Mouse (Mus musculus): ENCODE results near the gene Aanat.

Aanat gene

DNA sequence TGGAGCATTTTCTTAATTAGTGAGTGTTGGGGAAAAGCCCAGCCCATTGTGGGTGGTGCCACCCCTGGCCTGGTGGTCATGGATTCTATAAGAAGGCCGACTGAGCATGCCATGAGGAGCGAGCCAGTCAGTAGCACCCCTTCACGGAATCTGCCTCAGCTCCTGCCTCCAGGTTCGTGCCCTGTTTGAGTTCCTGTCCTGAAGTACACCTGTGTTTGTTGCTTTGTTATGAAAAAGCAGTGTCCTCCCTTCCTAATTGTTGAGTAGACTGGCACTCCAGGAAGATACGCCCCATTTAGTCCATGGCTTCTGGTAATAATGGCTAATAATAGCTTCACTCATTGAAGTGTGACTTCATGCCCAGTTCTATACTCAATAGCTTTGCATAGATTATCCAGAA lies at the start of gene Aanat:
TSS of gene Aanat (plus strand) at position 123 of the 400 bp plus-strand sequence.
- no peak for DNase-seq (ENCODE audit: low spot score in 2 of 2)

DNA sequence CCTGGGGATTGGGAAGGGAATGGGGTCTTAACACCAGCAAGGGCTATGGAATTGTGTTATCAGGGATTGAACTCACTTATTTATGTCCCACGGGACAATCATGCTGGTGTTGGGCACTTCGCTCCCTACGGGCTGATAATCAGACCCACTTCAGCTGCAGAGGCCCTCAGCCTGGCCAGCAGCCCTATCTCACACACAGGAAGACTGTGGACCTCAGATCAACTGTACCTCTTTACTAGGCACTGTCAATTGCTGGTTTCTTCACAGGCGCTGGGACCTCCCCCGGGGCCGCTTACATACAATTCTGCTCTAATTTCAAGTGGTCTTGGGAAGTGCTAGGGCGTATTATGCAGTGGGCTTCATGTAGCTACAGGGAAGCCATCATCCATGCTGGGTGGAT lies 49.5 kb upstream of the Aanat start:
- no peak for DNase-seq (ENCODE audit: low spot score in 2 of 2)

DNA sequence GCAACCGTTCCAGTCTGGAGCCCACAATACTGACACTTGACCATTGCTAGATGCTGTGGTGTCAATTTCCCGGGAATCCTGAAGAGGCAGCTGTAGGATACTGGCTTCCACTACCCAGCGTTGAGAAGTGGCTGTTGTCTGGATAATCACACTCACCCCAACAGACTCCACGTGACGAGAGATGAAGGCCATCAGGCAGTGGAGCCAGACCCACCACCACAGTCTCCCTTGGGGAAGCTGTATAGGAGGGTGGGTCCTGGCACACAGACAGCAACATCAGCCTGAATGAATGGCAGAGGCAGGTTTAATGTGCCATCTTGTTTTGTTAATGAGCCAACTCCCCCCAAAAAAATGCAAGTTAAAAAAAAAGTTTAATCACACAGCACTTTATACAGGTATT lies 48.8 kb upstream of the Aanat start:
- DNase-seq (ENCODE audit: low spot score in 2 of 2), result no peak

DNA sequence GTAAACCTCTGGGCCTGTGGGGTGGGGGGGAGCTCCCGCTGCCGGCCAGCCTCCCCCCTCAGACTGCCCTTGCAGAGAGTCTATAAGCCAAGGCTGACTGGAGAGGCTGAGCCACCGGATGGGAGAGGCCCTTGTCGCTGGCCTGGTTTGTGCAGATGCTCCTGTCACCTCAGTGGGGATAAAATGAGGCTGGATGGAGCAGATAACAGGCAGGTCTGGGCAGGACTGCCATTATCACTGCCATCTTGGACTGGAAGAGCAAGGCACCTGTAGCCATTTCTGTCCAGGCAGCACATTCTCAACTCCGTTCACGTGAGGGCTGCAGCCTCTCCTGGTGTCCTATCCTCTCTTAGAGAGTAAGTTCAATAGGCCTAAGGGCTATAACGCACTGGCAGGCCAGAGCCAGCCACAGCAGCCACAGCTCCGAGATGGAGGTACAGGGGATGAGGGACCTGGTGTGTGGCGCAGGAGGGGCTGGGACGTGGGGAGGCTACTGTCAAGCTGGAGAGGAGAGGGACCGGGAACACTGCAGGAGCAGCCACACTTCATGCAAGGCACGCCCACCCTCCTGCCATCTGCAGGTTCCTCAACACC lies 48.0 kb upstream of the Aanat start:
- DNase-seq (ENCODE audit: low spot score in 2 of 2), result no peak

DNA sequence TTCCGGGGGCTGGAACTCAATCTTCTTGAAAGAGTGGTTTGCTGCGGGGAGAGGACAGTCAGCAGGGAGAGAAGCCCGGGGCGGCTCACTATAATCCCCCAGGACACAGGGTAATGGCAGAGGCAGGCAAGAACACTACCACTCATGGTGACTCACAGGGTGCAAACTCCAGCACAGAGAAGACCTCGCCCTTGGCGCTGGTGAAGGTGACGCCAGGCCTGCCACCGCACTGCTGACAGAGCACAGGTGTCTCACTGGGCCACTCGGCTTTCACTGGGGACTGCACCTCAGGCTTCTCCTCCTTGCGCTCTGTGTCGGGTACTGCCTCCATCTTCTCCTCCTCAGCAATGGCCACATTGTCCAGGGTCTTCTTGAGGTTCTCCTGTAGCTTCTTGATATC lies 45.0 kb upstream of the Aanat start:
- DNase-seq (ENCODE audit: low spot score in 2 of 2), result no peak

DNA sequence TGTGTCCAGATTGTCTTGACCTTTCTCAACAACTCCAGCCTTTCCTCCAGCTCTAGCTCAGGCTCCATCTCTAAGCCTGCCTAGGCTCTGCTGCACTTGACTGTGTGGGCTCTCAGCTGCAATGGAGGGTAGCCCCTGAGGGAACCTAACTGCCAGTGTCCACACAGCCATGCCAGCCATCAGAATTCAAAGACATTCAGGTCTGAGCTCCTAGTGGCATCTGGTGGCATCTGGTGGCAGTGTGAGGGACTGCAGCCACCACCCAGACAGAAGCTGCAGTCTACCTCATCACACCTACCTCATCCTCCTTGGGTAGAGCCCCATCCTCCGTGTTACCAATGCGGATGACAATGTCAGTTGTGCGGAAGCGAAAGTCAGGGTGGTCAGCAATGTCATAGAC lies 43.1 kb upstream of the Aanat start:
- no peak for DNase-seq (ENCODE audit: low spot score in 2 of 2)

DNA sequence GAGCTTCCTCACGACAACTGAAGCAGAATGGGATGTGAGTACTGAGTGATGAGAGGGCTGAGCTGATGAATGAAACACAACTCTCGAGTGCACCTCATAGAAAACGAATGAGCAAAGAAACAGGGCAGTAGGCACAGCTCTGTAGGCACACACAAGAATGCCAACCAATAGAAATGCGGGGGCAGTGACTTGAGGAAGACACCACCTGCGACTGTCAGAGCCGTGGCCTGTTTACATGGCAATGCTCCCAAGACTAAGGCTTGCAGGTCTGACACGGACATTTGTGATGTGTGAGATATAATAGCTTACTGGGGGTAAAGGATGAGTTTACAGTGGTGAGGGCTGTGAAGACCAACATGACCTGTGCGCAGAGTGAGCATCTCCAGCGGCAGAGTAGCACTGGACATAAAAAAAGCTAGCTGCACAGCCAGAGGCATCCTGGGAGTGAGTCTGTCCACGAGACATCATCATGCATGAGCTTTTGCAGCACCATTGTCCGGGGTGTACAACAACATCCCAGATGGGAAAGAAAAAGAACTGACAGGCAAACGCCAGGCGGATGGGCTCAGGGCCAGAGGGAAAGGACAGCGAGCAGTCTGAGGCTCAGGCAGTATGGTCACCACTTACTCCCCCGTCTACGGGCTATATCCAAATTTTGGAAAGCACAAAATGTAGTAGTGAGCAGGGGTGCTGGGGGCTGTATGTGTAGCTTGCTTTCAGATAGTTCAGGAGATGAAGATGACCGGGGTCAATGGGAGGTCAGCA lies 38.8 kb upstream of the Aanat start:
- DNase-seq (ENCODE audit: low spot score in 2 of 2), result no peak

DNA sequence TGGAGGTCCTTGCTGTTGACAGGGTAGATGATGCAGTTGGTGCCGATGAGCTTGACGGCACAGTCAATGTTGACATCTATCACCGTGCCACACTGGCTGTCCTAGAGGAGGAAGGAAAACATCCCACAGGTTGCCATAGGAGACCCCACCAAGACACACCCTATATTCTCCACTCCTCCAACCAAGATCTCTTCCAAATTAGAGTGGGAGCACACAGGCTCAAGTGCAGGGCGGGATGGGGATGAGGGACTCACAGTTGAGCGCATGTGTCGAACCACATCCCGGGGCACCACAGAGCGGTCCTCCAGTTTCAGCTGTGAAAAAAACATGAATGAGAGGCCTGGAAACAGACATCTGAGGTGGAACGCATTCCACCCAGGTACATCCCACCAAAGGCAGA lies 37.5 kb upstream of the Aanat start:
- no peak for DNase-seq (ENCODE audit: low spot score in 2 of 2)

DNA sequence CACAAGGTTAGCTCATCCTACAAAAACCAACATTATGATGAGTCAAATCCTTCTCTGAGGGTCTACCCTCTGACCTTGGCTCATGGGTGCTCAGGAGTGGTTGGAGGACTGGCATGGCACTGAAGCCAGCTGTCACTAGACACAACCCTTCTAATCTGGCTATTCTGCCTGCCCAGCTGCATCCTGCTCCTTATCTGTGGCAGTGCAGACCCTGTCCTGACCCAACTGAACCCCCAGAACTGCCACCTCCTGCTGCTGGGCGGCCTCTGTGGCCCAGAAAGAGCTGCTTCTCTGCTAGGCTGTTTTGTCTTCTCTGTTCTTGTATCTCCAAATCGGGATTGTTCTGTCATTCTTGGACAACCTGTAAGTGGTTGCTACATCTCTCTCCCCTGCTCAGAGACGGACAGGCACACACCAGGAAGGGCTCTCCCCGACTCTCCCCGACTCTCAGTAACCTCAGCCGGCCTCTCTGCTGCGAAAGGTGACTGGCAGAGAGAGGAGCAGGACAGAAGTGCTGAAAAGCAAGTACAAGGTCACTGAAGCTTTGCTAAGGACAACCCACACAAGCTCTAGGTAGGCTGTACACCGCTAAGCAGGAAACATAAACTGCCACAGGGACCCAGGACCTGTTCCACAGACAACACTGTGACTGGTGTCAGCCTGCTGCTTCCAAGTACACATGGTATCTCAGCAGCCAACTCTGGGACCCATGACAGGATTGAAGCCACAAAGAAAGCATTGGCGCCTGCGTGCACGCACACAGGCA lies 36.8 kb upstream of the Aanat start:
- DNase-seq (ENCODE audit: low spot score in 2 of 2), result no peak

DNA sequence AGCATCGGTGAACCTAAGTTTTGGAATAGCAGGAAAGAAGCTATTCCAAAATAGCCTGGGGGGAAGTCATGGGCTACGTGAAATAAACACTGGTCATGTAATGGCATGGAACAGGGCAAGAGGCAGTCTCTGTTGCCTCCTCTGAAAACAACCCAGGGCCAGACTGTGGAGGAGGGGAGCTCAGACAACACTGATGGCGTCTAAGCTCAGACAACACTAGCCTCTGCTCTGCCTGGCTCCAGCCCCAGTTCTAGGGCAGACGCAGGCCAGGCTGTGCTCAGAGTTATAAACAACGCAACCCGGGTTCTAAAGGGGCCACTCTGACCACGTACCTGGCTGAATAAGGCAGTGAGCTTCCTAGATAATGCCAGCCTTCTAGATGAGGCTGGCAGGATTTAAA lies 35.5 kb upstream of the Aanat start:
- DNase-seq (ENCODE audit: low spot score in 2 of 2), result no peak

DNA sequence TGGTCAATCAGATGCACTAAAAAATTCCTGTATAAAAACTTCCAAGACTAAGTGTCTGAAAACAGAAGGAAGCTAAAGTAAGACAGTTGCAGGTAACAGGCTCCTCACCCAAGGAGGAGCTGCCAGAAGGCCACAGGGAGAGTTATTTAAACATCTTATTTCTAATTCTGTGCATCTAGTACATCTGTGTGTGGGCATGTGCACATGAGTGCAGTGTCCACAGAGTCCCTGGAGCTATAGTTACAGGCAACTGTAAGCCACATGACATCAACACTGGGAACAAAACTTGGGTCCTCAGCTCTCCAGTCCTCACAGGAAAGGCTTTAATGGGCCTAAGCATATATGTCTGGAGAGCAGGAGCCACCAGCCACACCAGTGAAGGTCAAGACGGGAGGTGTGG lies 34.0 kb upstream of the Aanat start:
- DNase-seq (ENCODE audit: low spot score in 2 of 2), result no peak

DNA sequence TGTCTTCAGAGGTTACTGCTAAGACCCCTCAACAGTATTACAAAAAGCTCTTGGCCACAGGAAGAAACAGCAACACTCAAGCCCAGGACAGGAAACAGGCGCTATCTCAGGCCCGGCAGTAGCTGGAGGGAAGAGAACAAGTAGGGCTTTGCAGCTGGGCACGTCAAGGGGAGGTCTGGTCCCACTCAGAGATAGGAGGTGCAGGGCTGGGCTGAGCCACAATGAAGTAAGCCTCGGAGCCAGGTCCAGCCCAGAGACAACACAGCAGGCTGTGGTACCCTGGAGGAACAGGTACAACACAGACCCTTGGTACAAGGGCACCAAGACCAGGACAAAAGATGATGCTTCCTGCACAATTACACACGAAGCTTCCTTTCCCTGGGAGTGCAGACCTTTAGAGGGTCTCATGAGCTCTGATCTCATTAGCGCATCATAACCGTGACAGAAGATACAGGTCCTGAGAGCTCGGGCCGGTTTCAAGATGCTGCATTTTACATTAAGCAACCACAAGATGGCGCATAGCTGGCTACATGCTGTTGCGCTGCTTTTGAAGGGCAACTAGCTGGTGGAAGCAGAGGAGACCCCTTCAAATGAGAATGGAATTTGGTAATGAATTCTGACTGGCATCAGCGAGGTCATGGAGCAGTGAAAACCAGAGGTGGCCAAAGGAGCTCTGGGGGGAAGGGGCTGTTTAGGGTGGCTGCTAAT lies 31.9 kb upstream of the Aanat start:
- no peak for DNase-seq (ENCODE audit: low spot score in 2 of 2)

DNA sequence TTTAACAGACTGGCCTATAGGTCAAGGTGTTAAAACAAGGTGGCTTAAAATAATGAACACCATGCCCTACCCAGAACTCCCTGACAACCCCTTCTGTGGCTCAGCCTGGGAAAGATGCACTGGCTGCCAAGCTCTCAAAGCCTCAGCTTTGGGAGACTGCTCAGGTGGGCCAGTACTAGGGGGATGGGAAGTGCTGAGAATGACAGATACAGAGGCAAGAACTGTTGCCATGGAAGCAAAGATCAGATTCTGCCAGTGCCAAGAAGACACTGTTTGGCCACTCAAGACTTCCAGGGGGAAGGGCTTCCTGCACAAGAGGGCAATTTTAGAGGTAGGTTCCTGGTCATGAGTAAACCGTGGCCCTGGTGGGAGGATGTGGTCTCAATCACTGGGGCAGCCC lies 30.7 kb upstream of the Aanat start:
- no peak for DNase-seq (ENCODE audit: low spot score in 2 of 2)

DNA sequence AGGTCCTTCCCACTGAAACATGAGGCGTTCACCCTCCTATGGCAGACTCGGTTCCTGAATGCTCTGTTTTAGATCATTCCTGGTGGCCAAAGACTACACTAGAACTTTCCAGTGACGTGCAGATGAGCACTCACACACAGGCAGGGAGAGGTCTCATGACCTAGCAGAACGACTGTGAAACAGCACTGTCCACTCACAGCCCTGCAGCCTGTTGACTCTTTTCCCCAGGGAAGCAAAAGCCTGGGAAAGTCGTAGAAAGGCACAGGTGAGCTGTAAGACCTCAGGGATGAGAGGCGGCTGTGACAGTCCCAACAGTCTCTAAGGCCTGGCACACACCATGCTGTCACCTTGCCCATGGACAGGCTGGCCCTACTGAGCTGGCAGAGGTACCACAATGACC lies 29.9 kb upstream of the Aanat start:
- no peak for DNase-seq (ENCODE audit: low spot score in 2 of 2)

DNA sequence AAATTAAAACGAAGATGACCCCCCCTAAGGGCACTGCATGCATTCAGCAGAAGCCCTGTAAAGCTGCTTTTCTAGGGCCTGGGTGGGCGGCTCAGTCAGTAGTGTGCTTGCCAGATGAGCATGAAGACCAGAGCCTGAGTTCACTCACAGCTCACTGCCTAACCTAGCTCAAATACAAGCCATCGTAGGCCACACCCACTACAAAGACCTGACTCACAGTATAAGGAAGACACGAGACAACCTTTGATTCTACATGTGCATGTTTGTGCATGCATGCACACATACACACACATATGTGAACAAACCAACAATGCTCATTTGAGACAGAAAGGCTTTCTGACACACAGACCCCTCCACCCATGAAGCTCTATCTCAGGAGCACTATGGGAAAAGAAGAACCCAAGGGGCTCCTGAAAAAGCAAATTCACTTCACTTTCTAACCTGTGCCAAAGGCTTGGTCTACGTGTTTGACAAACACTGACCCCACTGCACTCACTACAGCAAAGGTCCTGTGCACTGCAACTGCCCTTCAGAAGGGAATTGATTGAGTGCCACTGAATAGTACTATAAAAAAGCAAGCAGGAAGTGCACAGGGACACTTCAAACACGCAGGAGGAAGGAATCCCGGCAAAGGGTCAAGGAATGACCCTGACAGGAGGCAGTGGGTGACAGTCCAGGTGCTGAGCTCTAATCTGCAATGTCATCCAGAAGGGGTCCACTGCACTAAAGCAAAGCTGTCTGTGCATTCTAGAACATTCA lies 20.8 kb upstream of the Aanat start:
- DNase-seq (ENCODE audit: low spot score in 2 of 2), result no peak

DNA sequence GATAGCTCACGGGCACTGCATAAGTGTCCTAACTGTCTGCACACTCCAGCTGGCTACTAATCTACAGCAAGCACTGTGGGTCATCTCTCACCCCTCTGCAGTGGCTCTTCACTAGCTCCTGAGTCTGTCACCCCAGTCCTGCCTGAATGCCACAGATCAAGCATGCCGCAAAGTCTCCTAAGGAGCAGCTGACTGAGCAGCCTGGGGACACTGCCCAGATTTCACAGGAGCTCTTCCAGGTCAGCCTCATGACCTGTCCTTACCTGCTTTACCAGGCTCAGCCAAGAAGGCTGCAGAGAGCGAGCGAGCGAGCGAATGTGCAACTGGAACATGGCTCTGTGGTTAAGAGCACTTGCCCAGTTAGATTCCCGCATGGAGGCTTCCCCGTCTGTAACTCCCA lies 18.7 kb upstream of the Aanat start:
- no peak for DNase-seq (ENCODE audit: low spot score in 2 of 2)

DNA sequence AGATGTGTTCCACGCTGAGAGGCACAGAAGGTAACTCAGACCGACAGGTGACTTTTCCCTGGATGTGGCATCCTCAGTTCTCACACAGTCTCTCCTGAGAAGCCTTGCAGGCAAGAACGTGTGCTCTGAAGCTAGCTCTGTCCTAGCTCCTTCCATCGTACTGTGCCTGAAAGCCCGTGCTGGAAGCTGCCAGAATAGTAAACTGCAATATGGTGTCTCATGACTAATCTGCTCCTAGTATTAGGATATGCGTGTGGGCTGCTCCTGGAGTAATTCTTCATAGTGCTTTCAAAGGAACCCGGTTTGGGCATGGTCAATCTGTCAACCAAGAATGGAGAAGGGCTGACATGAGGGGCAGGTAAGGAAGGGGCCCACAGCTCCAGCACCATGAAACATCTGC lies 15.4 kb upstream of the Aanat start:
- DNase-seq (ENCODE audit: low spot score in 2 of 2), result no peak

DNA sequence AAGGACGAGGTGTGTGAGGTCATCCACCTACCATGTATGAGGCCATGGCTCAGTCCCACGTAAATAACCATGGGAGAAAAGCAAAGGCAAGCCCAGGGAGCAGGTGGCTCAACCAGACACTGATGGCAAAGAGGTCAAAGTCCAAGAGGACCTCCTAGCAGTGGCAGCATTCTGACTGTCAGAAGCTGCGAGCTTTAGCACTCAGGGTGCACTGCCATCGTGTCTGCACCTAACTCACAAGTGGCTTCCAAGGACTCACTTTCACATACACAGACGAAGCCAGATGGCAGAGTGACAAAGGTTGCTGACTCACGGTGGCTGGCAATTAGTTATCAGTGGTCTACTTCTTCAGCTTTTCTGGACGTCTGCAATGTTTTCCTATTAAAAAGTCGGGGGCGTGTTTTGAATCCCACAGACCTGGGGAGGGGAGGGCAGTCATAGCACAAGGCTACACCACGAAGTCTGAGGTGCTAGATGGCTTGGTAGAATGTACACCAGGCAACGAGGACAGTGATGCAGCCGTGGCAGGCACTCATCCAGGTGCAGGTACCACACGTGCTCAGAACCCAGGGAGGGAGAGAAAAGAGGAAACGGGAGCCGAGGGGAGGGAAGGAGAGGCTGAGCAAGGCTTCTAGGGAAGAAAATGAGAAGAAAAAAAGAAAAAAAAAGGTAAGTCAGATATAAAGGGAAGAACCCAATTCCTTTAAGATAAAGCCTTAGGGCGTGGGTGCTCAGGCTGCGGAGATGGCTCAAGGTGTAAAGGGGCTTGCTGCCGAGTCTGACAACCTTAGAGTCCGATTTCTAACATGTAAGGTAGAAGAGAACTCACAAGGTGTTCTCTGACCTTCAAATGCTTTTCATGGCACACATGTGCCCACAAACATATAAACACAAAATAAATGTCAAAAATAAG lies 14.2 kb upstream of the Aanat start:
- no peak for DNase-seq (ENCODE audit: low spot score in 2 of 2)

DNA sequence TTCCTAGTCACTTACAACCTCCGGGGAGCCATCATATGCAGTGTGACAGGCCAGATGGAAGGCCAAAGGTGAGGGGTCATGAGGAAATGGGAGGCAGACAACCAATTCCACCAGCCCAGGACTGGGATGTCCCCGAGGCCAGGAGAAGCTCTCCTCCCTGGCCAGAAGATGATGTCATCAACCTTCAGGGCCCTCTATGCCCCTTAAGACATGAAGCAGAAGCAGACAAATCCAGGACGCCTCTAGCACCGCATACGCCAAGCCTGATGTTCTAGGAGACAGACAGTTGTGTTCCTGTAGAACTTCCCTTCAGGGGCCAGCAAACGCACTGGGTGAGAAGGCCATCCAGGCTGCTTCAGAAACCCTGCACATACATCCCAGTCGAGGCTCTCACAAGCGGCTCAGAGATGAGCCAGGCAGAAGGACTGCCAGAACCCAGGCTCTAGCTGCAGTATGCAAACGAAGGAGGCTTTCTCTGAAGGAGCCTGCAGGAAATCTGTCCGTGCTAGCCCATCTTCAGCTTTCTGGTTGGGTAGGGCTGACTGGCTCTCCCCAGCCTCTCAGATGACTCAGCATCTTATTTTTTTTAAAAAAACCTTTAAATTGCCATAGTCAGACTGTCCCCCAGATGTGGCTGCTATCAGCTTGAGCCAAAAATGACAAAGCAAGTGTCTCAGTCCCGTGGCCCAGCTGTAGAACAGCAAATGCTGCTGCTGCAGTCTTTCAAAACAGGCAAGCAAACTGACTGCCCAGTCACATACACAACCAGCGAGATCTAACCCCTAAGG lies 13.3 kb upstream of the Aanat start:
- DNase-seq (ENCODE audit: low spot score in 2 of 2), result no peak

DNA sequence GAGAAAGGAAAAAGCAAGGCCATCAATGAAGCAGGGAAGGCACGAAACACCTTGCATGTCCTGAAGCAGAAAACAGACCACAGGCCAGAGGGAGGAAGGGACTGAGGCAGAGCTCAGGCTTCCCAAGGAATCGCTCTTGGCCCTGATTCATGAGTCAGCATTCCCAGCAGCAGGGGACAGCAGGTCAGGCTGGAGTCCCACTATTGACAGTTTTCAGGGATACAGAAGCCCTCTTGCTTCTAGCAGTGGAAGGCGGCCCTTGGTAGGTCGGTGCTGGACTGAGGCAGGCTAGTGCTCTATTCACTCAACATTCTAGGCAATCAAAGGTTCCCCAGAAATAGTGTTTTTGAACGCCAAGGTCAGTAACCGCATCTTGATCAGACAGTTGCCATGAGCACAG lies 11.7 kb upstream of the Aanat start:
- DNase-seq (ENCODE audit: low spot score in 2 of 2), result no peak

All from frontal cortex, postnatal 10 days (tissue).